15 mouse cellular contexts compared by ENCODE assay signal in the genomic region with DNA sequence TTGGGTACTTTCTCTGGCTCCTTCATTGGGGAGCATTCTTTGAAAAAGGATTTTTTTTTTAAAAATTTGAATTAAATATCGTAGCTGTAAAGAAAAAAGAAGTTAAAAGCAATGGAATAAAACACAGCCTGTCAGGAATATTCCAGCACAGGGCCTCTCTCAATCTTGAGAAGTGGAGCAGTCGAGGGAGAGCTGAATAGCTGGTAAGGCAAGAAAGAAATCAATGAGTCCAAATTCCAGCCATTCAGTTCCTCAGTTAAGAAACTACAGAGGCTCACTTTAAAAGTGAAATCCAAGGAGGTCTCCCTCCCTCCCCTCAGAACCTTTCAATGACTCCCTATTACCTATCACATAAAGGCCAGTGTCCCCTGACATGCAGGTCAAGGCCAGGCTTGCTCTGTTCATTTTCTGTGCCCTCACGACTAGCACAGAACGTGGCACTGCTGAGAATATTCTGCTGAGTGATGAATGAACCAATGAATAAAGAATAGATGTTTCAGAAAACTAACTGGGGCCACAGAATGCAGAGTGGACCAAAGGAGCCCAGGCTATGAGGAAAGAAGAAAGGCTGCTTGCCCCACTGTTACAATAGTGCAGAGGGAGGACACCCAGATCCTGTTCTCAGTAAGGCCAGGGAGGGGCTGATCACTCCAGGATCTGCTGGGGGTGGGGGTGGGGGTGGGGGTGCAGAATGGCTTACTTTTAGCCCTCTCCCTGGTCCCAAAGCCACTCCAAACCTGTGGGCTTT.
DNase-seq lines count a peak whose midpoint lies in the region; ATAC-seq and TF ChIP-seq lines count a peak whose summit lies in the region.
"Had no signal": no experiment of that assay in that cellular context is flagged by ENCODE, and none has a peak within 500 bp of the region (broad histone marks: within the 10 kb centered on the region; RNA-seq: fewer than 3 reads in every experiment).

No protein-coding gene starts in this region.

- ATAC-seq in hindbrain, embryonic 15.5 days (ENCODE audit: low FRiP score, low read depth): 0 out of 2 replicates have a peak, but pooled peaks have one; percentile 63
- no peak for ATAC-seq in hindbrain, embryonic 12.5 days (ENCODE audit: low FRiP score)
- ATAC-seq in intestine, embryonic 15.5 days: peak; percentile 56; the same call in 1 of the 2 replicates
- no peak for ATAC-seq in heart, embryonic 12.5 days (ENCODE audit: insufficient number of reproducible peaks, low FRiP score)

- peaks cover 16% of the 10 kb centered on the region for H3K4me1 ChIP-seq in hindbrain, embryonic 15.5 days (replicated peaks)
- peaks cover 9% of the 10 kb centered on the region for H3K4me1 ChIP-seq in hindbrain, embryonic 12.5 days
- H3K4me1 ChIP-seq in forebrain, embryonic 10.5 days: peaks cover 28% of the 10 kb centered on the region
- no peaks in the 10 kb centered on the region for H3K4me1 ChIP-seq in intestine, embryonic 15.5 days (replicated peaks)
- H3K4me1 ChIP-seq in heart, embryonic 12.5 days (replicated peaks): no peaks in the 10 kb centered on the region

- no peaks in the 10 kb centered on the region for H3K36me3 ChIP-seq in hindbrain, embryonic 15.5 days
- H3K36me3 ChIP-seq in hindbrain, embryonic 12.5 days: no peaks in the 10 kb centered on the region
- no peaks in the 10 kb centered on the region for H3K36me3 ChIP-seq in forebrain, embryonic 10.5 days (replicated peaks)
- H3K36me3 ChIP-seq in intestine, embryonic 15.5 days: no peaks in the 10 kb centered on the region
- no peaks in the 10 kb centered on the region for H3K36me3 ChIP-seq in heart, embryonic 12.5 days

- TF ChIP-seq POLR2A in brain, embryonic 14.5 days (IDR thresholded peaks at IDR 0.05; ENCODE audit: borderline replicate concordance, extremely low read depth, insufficient read depth, insufficient read length, poor library complexity, severe bottlenecking): no peak

- peak; percentile 38 for DNase-seq in brain, embryonic 14.5 days (ENCODE audit: low read depth)
- DNase-seq in forebrain, embryonic 10.5 days (ENCODE audit: extremely low spot score, low spot score): peak; percentile 19
- DNase-seq in adrenal gland, postnatal 14 days: no peak
- no peak for DNase-seq in retina, postnatal 1 day
- DNase-seq: adrenal gland, adult 8-10 months; cerebellum, adult 18-20 months; gastrocnemius, postnatal 14 days; heart, postnatal 10 days; kidney, postnatal 10 days; lung, adult 18-20 months; thymus, adult 18-20 months had no signal

- H3K27me3 ChIP-seq in hindbrain, embryonic 15.5 days: no peaks in the 10 kb centered on the region
- H3K27me3 ChIP-seq in hindbrain, embryonic 12.5 days: no peaks in the 10 kb centered on the region
- no peaks in the 10 kb centered on the region for H3K27me3 ChIP-seq in forebrain, embryonic 10.5 days (ENCODE audit: poor library complexity, severe bottlenecking)
- H3K27me3 ChIP-seq in intestine, embryonic 15.5 days (replicated peaks): no peaks in the 10 kb centered on the region
- no peaks in the 10 kb centered on the region for H3K27me3 ChIP-seq in heart, embryonic 12.5 days (replicated peaks)

- H3K27ac ChIP-seq in hindbrain, embryonic 15.5 days (replicated peaks): peak overlapping the region; percentile 17; the same call in 1 of the 2 replicates
- H3K27ac ChIP-seq in hindbrain, embryonic 12.5 days: no peak overlapping the region
- H3K27ac ChIP-seq in forebrain, embryonic 10.5 days: peak overlapping the region; percentile 67
- no peak overlapping the region for H3K27ac ChIP-seq in intestine, embryonic 15.5 days
- H3K27ac ChIP-seq in heart, embryonic 12.5 days (ENCODE audit: poor library complexity, severe bottlenecking): no peak overlapping the region

- no peak overlapping the region for H3K4me3 ChIP-seq in hindbrain, embryonic 15.5 days
- no peak overlapping the region for H3K4me3 ChIP-seq in hindbrain, embryonic 12.5 days
- H3K4me3 ChIP-seq in forebrain, embryonic 10.5 days: no peak overlapping the region
- H3K4me3 ChIP-seq in intestine, embryonic 15.5 days (replicated peaks): no peak overlapping the region
- no peak overlapping the region for H3K4me3 ChIP-seq in heart, embryonic 12.5 days

- 33% methylated on average over 4 of the region's 4 CpGs for WGBS in hindbrain, embryonic 15.5 days
- 26% methylated on average over 4 of the region's 4 CpGs for WGBS in hindbrain, embryonic 12.5 days
- 40% methylated on average over 4 of the region's 4 CpGs for WGBS in forebrain, embryonic 10.5 days
- WGBS in intestine, embryonic 15.5 days: 56% methylated on average over 4 of the region's 4 CpGs
- WGBS in heart, embryonic 12.5 days: 66% methylated on average over 4 of the region's 4 CpGs

- H3K4me2 ChIP-seq in hindbrain, embryonic 15.5 days: no peak overlapping the region
- no peak overlapping the region for H3K4me2 ChIP-seq in hindbrain, embryonic 12.5 days (replicated peaks)
- no peak overlapping the region for H3K4me2 ChIP-seq in intestine, embryonic 15.5 days (replicated peaks)
- H3K4me2 ChIP-seq in heart, embryonic 12.5 days: no peak overlapping the region

- no peaks in the 10 kb centered on the region for H3K9me3 ChIP-seq in hindbrain, embryonic 15.5 days
- H3K9me3 ChIP-seq in hindbrain, embryonic 12.5 days (replicated peaks): no peaks in the 10 kb centered on the region
- H3K9me3 ChIP-seq in forebrain, embryonic 10.5 days: no peaks in the 10 kb centered on the region
- H3K9me3 ChIP-seq in intestine, embryonic 15.5 days: no peaks in the 10 kb centered on the region
- no peaks in the 10 kb centered on the region for H3K9me3 ChIP-seq in heart, embryonic 12.5 days (replicated peaks)

- no peak overlapping the region for H3K9ac ChIP-seq in hindbrain, embryonic 15.5 days
- no peak overlapping the region for H3K9ac ChIP-seq in hindbrain, embryonic 12.5 days
- H3K9ac ChIP-seq in intestine, embryonic 15.5 days: no peak overlapping the region
- no peak overlapping the region for H3K9ac ChIP-seq in heart, embryonic 12.5 days

- TF ChIP-seq CTCF in brain, embryonic 14.5 days (IDR thresholded peaks at IDR 0.05; ENCODE audit: borderline replicate concordance, extremely low read depth, insufficient read depth, insufficient read length): no peak

Comparison
In these comparisons a context has a peak if more than half of its experiments do, and no peak if none do; other contexts are left out.
1. ATAC-seq: peak in hindbrain, embryonic 15.5 days (single experiment) and intestine, embryonic 15.5 days (single experiment); none in hindbrain, embryonic 12.5 days (single experiment) and heart, embryonic 12.5 days (single experiment).
2. H3K27ac ChIP-seq: peak in hindbrain, embryonic 15.5 days (single experiment) and forebrain, embryonic 10.5 days (single experiment); none in hindbrain, embryonic 12.5 days (single experiment), intestine, embryonic 15.5 days (single experiment) and heart, embryonic 12.5 days (single experiment).
3. DNase-seq: peak in brain, embryonic 14.5 days (single experiment) and forebrain, embryonic 10.5 days (single experiment); none in adrenal gland, postnatal 14 days (single experiment) and retina, postnatal 1 day (single experiment).